Mouse (Mus musculus): ENCODE data around the gene Gm8247. TPM values are rescaled to one million over a fixed set of nuclear protein-coding genes. Genes with fewer than 3 reads are reported as not detected.
"Not testable (repeated sequence)": the region's sequence is repeated elsewhere in the genome, so short reads cannot be mapped to it uniquely, and the experiment has no call there.

Gm8247 gene
- polyA plus RNA-seq (2011; ENCODE audit: insufficient read depth, insufficient read length, low read depth, missing spikeins) = not detected in 2 replicates

DNA sequence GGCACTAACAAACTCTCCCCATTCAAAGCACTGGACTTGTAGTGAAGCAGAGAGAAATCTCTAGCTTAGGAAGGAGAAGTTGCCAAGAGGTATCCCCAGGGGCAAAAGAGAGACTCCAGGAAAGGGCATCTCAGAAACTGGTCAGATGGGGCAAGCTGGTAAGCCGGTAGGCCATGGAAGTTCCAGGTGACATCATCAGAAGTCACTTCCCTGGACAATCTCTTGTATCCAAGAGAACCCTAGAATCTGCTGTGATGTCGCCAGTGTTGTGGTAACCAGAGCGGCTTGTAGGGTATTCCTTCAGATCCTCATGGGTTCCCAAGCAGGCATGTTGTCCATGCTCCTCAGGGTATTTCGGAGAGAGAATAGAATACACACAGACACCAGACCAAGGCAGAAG, at the start of gene Gm8247:
Gm8247 (plus strand) TSS at position 301 of the 400 bp plus-strand sequence.
- not testable (repeated sequence) for H3K27ac ChIP-seq (ENCODE audit: insufficient read depth, low read length); H3K36me3 ChIP-seq (ENCODE audit: control insufficient read depth, insufficient read depth, low read length, poor library complexity, severe bottlenecking); H3K9me3 ChIP-seq (replicated peaks; ENCODE audit: control insufficient read depth, insufficient read depth, low read length, poor library complexity, severe bottlenecking); H3K27me3 ChIP-seq (ENCODE audit: control insufficient read depth, insufficient read depth, low read length, poor library complexity, severe bottlenecking); H3K9ac ChIP-seq (ENCODE audit: low read depth, poor library complexity, severe bottlenecking); H3K4me3 ChIP-seq (ENCODE audit: low read depth, low read length); H3K4me1 ChIP-seq (ENCODE audit: control insufficient read depth, insufficient read depth, low read length)

DNA sequence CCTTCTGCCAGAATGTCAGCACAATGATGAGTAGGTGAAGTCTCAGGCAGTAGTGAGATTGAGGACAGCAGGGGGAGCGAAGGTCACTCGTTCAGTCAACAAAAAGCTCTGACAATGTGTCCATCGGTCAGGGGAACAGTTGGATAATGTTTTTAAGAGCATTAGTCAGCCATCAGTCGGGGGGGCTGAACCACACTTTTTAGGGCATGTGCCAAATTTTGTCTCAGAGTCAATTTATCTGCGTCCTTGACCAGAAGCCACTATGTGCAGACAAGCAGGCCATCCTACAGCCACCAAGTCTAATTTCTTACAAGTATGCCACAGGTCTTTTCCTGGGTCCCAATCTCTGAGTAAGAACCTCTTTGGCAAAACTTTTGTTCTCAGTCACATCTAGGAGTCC, 35.0 kb upstream of the Gm8247 start:
- not testable (repeated sequence) for H3K27ac ChIP-seq (ENCODE audit: insufficient read depth, low read length); H3K4me3 ChIP-seq (ENCODE audit: low read depth, low read length); H3K9ac ChIP-seq (ENCODE audit: low read depth, poor library complexity, severe bottlenecking); H3K36me3 ChIP-seq (ENCODE audit: control insufficient read depth, insufficient read depth, low read length, poor library complexity, severe bottlenecking); H3K4me1 ChIP-seq (ENCODE audit: control insufficient read depth, insufficient read depth, low read length); H3K27me3 ChIP-seq (ENCODE audit: control insufficient read depth, insufficient read depth, low read length, poor library complexity, severe bottlenecking); H3K9me3 ChIP-seq (replicated peaks; ENCODE audit: control insufficient read depth, insufficient read depth, low read length, poor library complexity, severe bottlenecking)

DNA sequence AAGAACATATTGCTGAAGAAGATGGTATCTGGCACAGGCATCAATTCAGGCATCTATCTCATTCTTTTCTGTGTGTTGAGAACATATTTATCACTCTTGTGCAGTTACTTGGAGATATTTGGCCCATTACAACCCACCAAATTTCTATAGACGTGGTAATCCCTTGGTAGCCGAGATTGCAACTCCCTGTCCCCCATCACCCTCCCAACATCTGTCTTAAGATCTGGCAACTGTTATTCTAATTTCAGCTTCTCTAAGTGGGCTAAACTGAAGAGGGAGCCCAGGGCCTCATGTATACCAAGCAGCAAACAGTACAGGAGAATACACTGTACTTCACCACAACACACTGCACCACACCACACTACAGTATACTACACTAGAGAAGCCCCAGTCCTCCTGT, 8.8 kb downstream of the Gm8247 start:
- H3K9ac ChIP-seq (ENCODE audit: low read depth, poor library complexity, severe bottlenecking); H3K9me3 ChIP-seq (replicated peaks; ENCODE audit: control insufficient read depth, insufficient read depth, low read length, poor library complexity, severe bottlenecking); H3K27ac ChIP-seq (ENCODE audit: insufficient read depth, low read length); H3K4me3 ChIP-seq (ENCODE audit: low read depth, low read length); H3K4me1 ChIP-seq (ENCODE audit: control insufficient read depth, insufficient read depth, low read length); H3K27me3 ChIP-seq (ENCODE audit: control insufficient read depth, insufficient read depth, low read length, poor library complexity, severe bottlenecking); H3K36me3 ChIP-seq (ENCODE audit: control insufficient read depth, insufficient read depth, low read length, poor library complexity, severe bottlenecking): not testable (repeated sequence)

DNA sequence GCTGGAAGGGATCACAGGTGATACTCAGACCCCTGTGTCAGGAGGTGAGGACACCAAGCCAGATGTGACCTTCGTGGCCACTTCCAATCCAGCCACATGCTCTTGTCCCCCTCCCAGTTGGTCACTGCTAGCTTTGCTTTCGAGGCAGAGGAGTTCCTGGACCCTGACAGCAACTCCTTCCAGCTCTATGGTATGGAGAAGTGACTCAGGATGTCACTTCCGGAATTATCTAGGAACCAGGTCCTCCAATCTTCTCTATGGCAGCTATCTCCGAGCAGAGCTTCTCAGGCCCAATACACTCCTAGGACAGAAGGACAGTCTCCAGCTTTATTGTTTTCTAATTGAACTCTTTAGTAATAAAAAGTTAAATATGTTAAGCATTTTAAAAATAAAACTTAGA, 44.8 kb downstream of the Gm8247 start, which contains the start of gene Gm5624:
Gm5624 (minus strand) TSS at position 202 of the 400 bp plus-strand sequence.
- not testable (repeated sequence) for H3K9ac ChIP-seq (ENCODE audit: low read depth, poor library complexity, severe bottlenecking); H3K9me3 ChIP-seq (replicated peaks; ENCODE audit: control insufficient read depth, insufficient read depth, low read length, poor library complexity, severe bottlenecking); H3K4me3 ChIP-seq (ENCODE audit: low read depth, low read length); H3K4me1 ChIP-seq (ENCODE audit: control insufficient read depth, insufficient read depth, low read length); H3K27ac ChIP-seq (ENCODE audit: insufficient read depth, low read length); H3K36me3 ChIP-seq (ENCODE audit: control insufficient read depth, insufficient read depth, low read length, poor library complexity, severe bottlenecking); H3K27me3 ChIP-seq (ENCODE audit: control insufficient read depth, insufficient read depth, low read length, poor library complexity, severe bottlenecking)

Other genes with a start within 250 kb of the Gm8247 start
- not detected in 2 replicates for gene Gm5930, start 244.6 kb upstream of the Gm8247 start, polyA plus RNA-seq (2011; ENCODE audit: insufficient read depth, insufficient read length, low read depth, missing spikeins)
- gene Gm8229, start 217.8 kb upstream of the Gm8247 start, polyA plus RNA-seq (2011; ENCODE audit: insufficient read depth, insufficient read length, low read depth, missing spikeins) = not detected in 2 replicates
- not detected in 2 replicates for gene Gm3371, start 172.5 kb upstream of the Gm8247 start, polyA plus RNA-seq (2011; ENCODE audit: insufficient read depth, insufficient read length, low read depth, missing spikeins)
- gene Gm8232, start 149.5 kb upstream of the Gm8247 start, polyA plus RNA-seq (2011; ENCODE audit: insufficient read depth, insufficient read length, low read depth, missing spikeins) = not detected in 2 replicates
- not detected in 2 replicates for gene BC061237, start 90.7 kb upstream of the Gm8247 start, polyA plus RNA-seq (2011; ENCODE audit: insufficient read depth, insufficient read length, low read depth, missing spikeins)
- gene Gm17093, start 64.9 kb upstream of the Gm8247 start, polyA plus RNA-seq (2011; ENCODE audit: insufficient read depth, insufficient read length, low read depth, missing spikeins) = not detected in 2 replicates
- gene Gm5624, start 44.8 kb downstream of the Gm8247 start, polyA plus RNA-seq (2011; ENCODE audit: insufficient read depth, insufficient read length, low read depth, missing spikeins) = not detected in 2 replicates
- gene Gm8257, start 123.3 kb downstream of the Gm8247 start, polyA plus RNA-seq (2011; ENCODE audit: insufficient read depth, insufficient read length, low read depth, missing spikeins) = not detected in 2 replicates
- not detected in 2 replicates for gene Gm8267, start 167.2 kb downstream of the Gm8247 start, polyA plus RNA-seq (2011; ENCODE audit: insufficient read depth, insufficient read length, low read depth, missing spikeins)

Data from ES-Bruce4 (cell line).